Mouse (Mus musculus) thymus, adult 2 months (tissue): ENCODE measurements around the gene Paqr6.

Experiments used
- CTCF ChIP-seq: fragments of 200-500 bp; IDR thresholded peaks from 2 replicates; pipeline ENCODE4 v1.5.1; 2012; ENCODE audit warnings: mild to moderate bottlenecking, control low read depth, low read length, moderate library complexity, borderline replicate concordance; ENCODE audit not compliant: control insufficient read depth, poor library complexity, insufficient read depth; ENCODE audit errors: extremely low read depth
- POLR2A ChIP-seq: fragments of 200-500 bp; IDR thresholded peaks from 2 replicates; pipeline ENCODE4 v1.6.1; 2012; ENCODE audit warnings: mild to moderate bottlenecking, low read length, control low read depth, moderate library complexity; ENCODE audit not compliant: control insufficient read depth, poor library complexity, insufficient read depth; ENCODE audit errors: extremely low read depth

DNA sequence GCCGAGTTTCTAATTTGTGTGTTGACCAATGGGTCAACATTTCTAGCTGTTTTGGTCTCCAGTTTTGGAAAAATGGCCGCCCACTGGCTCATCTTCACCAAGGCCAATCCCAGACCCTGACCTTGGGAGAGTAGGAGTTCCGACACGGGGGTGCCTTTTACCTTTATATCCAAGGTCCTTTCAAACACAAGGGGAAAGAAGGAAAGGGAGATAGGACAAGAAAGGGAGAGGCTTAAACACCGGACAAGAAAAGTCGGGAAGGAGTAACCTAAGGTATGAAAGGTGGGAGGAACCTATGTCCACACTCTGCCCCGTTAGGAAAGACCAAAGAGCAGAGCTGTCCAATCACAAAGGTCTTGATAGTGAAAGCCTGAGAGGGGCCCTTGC lies 46.3 kb downstream of the Paqr6 start:
- TF ChIP-seq POLR2A (no peak), CTCF (no peak)
